Mouse (Mus musculus): Measurements from ENCODE around the gene Tmem208. TPM values are rescaled to one million over a fixed set of nuclear protein-coding genes. Genes with fewer than 3 reads are reported as not detected.

Tmem208 gene
- total RNA-seq, 1 experiment from 2014 or later = 42.8 TPM

DNA sequence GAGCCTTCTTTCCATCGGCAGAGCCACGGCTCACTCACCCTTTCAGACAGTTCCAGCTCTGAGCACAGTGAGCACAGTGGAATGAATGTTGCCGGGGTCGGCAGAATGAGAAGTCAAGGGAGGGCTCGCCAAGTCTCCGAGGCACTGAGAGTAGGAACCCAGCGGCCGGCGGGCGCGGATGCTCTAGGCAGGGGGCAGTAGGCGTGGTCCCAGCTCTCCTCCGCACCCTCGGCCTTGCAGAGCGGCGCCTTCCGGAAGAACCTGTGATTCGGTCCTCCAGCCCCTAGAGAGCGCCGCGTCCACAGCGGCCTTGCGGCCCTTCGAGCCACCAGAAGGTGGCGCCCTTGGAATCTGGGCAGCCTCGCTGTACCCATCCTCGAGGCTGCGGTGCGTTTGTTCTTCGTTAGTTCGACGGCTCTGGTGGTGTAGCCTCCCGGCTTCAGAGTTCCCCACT is 48.4 kb downstream of the Tmem208 start:
- ATAC-seq (replicated peaks; ENCODE audit: insufficient number of reproducible peaks, low FRiP score, low TSS enrichment, poor library complexity, severe bottlenecking) = 0 out of 2 replicates have a peak, but pooled peaks have one; percentile 36

DNA sequence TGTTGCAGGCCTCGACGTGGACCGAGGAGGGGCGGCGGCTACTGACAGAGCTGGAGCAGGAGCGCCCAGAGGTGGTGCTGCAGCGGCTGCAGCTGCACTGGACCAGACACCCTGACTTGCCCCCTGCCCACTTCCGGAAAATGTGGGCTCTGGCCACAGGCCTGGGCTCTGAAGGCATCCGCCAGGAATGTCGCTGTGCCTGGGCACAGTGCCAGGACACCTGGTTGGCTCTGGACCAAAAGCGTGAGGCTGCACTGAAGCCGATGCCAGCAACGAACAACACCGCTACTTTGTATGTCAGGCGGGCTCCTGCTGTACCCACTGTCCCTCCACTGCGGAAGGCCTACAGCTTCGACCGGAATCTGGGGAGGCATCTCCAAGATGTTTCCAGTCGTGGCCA is 52.5 kb downstream of the Tmem208 start:
- no peak for ATAC-seq (replicated peaks; ENCODE audit: insufficient number of reproducible peaks, low FRiP score, low TSS enrichment, poor library complexity, severe bottlenecking)

DNA sequence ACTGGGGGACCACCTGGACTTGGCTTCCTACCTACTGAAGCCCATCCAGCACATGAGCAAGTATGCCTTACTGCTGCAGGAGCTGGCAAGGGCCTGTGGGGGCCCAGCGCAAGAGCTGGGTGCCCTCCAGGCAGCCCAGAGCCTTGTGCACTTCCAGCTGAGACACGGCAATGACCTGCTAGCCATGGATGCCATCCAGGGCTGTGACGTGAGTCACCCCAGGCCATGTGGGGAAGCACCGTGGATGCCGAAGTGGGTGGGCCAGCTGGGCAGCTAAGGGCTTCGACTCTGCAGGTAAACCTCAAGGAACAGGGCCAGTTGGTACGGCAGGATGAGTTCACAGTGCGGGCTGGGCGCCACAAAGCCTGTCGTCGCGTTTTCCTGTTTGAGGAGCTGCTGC is 54.2 kb downstream of the Tmem208 start:
- no peak for ATAC-seq (replicated peaks; ENCODE audit: insufficient number of reproducible peaks, low FRiP score, low TSS enrichment, poor library complexity, severe bottlenecking)

DNA sequence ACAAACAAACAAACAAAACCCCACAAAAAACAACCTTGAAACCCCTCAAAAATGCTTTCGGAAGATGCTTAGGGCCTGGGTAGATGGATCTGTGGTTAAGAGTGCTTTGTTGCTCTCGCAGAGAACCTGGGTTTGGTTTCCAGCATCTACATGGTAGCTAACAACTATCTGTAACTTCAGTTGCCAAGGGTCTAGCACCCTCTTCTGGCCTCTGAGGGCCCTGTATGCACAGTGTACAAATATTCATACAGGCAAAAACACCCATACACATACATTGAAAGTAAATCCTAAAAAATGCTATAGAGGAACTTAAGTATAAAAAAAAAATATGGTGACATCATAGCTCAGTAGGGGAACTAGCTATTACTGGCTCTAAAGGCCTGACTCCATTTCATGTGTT is 57.9 kb downstream of the Tmem208 start:
- no peak for ATAC-seq (replicated peaks; ENCODE audit: insufficient number of reproducible peaks, low FRiP score, low TSS enrichment, poor library complexity, severe bottlenecking)

Other genes starting within 250 kb of the Tmem208 start
- gene Ces3b, start 242.6 kb upstream of the Tmem208 start, total RNA-seq (2017) = not detected in 3 replicates
- gene Ces4a, start 194.6 kb upstream of the Tmem208 start, total RNA-seq (2017) = not detected in 3 replicates
- gene Cbfb, start 155.7 kb upstream of the Tmem208 start, total RNA-seq (2017) = 167 to 180 TPM (median 174 TPM) in 3 replicates
- gene D230025D16Rik, start 101.2 kb upstream of the Tmem208 start, total RNA-seq (2017) = 28.8 to 39.0 TPM (median 32.3 TPM) in 3 replicates
- gene B3gnt9, start 71.2 kb upstream of the Tmem208 start, total RNA-seq (2017) = 0.29 TPM in 1 of 3 replicates, not detected in the others
- 16.2 to 28.9 TPM (median 23.3 TPM) in 3 replicates for gene Tradd, start 61.7 kb upstream of the Tmem208 start, total RNA-seq (2017)
- gene Fbxl8, start 61.7 kb upstream of the Tmem208 start, total RNA-seq (2017) = 3.6 to 5.0 TPM in 2 of 3 replicates, not detected in the other
- gene Hsf4, start 56.6 kb upstream of the Tmem208 start, total RNA-seq (2017) = 0.96 to 2.5 TPM in 2 of 3 replicates, not detected in the other
- not detected in 3 replicates for gene Nol3, start 50.2 kb upstream of the Tmem208 start, total RNA-seq (2017)
- 0.64 to 1.3 TPM in 2 of 3 replicates, not detected in the other for gene 4931428F04Rik, start 36.5 kb upstream of the Tmem208 start, total RNA-seq (2017)
- 0.43 to 0.49 TPM in 2 of 3 replicates, not detected in the other for gene Exoc3l, start 30.3 kb upstream of the Tmem208 start, total RNA-seq (2017)
- gene E2f4, start 28.7 kb upstream of the Tmem208 start, total RNA-seq (2017) = 19.7 to 52.7 TPM (median 21.0 TPM) in 3 replicates
- 0.21 to 2.5 TPM (median 1.3 TPM) in 3 replicates for gene Elmo3, start 20.8 kb upstream of the Tmem208 start, total RNA-seq (2017)
- 1.3 to 2.8 TPM (median 1.7 TPM) in 3 replicates for gene Lrrc29, start 76 bp upstream of the Tmem208 start, total RNA-seq (2017)
- 6.5 to 14.7 TPM (median 8.4 TPM) in 3 replicates for gene Fhod1, start 21.6 kb downstream of the Tmem208 start, total RNA-seq (2017)
- gene Slc9a5, start 22.5 kb downstream of the Tmem208 start, total RNA-seq (2017) = 0.10 TPM in 1 of 3 replicates, not detected in the others
- gene Plekhg4, start 46.9 kb downstream of the Tmem208 start, total RNA-seq (2017) = 0.49 TPM in 1 of 3 replicates, not detected in the others
- gene Kctd19, start 87.1 kb downstream of the Tmem208 start, total RNA-seq (2017) = 0.32 TPM in 1 of 3 replicates, not detected in the others
- gene Lrrc36, start 87.2 kb downstream of the Tmem208 start, total RNA-seq (2017) = not detected in 3 replicates
- gene Tppp3, start 145.2 kb downstream of the Tmem208 start, total RNA-seq (2017) = 164 to 258 TPM (median 248 TPM) in 3 replicates
- gene Zdhhc1, start 170.5 kb downstream of the Tmem208 start, total RNA-seq (2017) = 0.43 to 0.49 TPM (median 0.48 TPM) in 3 replicates
- gene Hsd11b2, start 192.4 kb downstream of the Tmem208 start, total RNA-seq (2017) = not detected in 3 replicates
- gene Atp6v0d1, start 239.7 kb downstream of the Tmem208 start, total RNA-seq (2017) = 62.8 to 77.2 TPM (median 68.8 TPM) in 3 replicates